Mouse (Mus musculus): ENCODE results near the gene Tsc1.
A peak's percentile ranks its signal among the peaks of the same experiment; 100 is the strongest.

The Tsc1 gene

GRCm38 (mm10) chr2:28640461-28641424 is at the start of gene Tsc1:
Tsc1 (plus strand) TSS chr2:28641228.
- peak; percentile 96 for DNase-seq (ENCODE audit: low spot score)

- no peak for DNase-seq (ENCODE audit: low spot score)
Observed at GRCm38 (mm10) chr2:28591479-28591878, 49.5 kb upstream of the Tsc1 start.

- peak; percentile 80 for DNase-seq (ENCODE audit: low spot score)
Observed at GRCm38 (mm10) chr2:28592809-28593208, 48.2 kb upstream of the Tsc1 start.

GRCm38 (mm10) chr2:28596021-28596420 is 45.0 kb upstream of the Tsc1 start:
- no peak for DNase-seq (ENCODE audit: low spot score)

GRCm38 (mm10) chr2:28596998-28597397 is 44.0 kb upstream of the Tsc1 start:
- no peak for DNase-seq (ENCODE audit: low spot score)

- peak; percentile 88 for DNase-seq (ENCODE audit: low spot score)
Observed at GRCm38 (mm10) chr2:28597733-28598547, 43.1 kb upstream of the Tsc1 start.

- no peak for DNase-seq (ENCODE audit: low spot score)
Observed at GRCm38 (mm10) chr2:28598692-28599568, 42.1 kb upstream of the Tsc1 start.

- DNase-seq (ENCODE audit: low spot score) = no peak
Observed at GRCm38 (mm10) chr2:28599569-28599900, 41.5 kb upstream of the Tsc1 start.

- peak; percentile 96 for DNase-seq (ENCODE audit: low spot score)
Observed at GRCm38 (mm10) chr2:28601720-28602590, 39.1 kb upstream of the Tsc1 start.

GRCm38 (mm10) chr2:28603542-28603941 is 37.5 kb upstream of the Tsc1 start:
- no peak for DNase-seq (ENCODE audit: low spot score)

GRCm38 (mm10) chr2:28605789-28606541 is 35.1 kb upstream of the Tsc1 start:
- DNase-seq (ENCODE audit: low spot score) = no peak

GRCm38 (mm10) chr2:28606601-28607340 is 34.3 kb upstream of the Tsc1 start:
- DNase-seq (ENCODE audit: low spot score) = no peak

- no peak for DNase-seq (ENCODE audit: low spot score)
Observed at GRCm38 (mm10) chr2:28607341-28608165, 33.5 kb upstream of the Tsc1 start.

- DNase-seq (ENCODE audit: low spot score) = no peak
Observed at GRCm38 (mm10) chr2:28609851-28610250, 31.2 kb upstream of the Tsc1 start.

- no peak for DNase-seq (ENCODE audit: low spot score)
Observed at GRCm38 (mm10) chr2:28610716-28611406, 30.2 kb upstream of the Tsc1 start.

GRCm38 (mm10) chr2:28611407-28611787 is 29.6 kb upstream of the Tsc1 start:
- no peak for DNase-seq (ENCODE audit: low spot score)

GRCm38 (mm10) chr2:28612436-28613063 is 28.5 kb upstream of the Tsc1 start:
- DNase-seq (ENCODE audit: low spot score) = no peak

- no peak for DNase-seq (ENCODE audit: low spot score)
Observed at GRCm38 (mm10) chr2:28613599-28613998, 27.4 kb upstream of the Tsc1 start.
